Mouse (Mus musculus) CD8-positive naive resting alpha-beta T cell, adult 57 days (primary cell): ENCODE results near the gene Olfr834. TPM values are rescaled to one million over a fixed set of nuclear protein-coding genes. Genes with fewer than 3 reads are reported as not detected.

Source experiments
- total RNA-seq: library from RNA; stranded (reverse); gene quantifications from one replicate; pipeline ENCODE4 v1.2.4, GENCODE M21; 2023

Gene Olfr834
- total RNA-seq = not detected

GRCm38 (mm10) chr9:18987690-18988089 lies at the start of gene Olfr834:
TSS of gene Olfr834 (plus strand) at chr9:18987990.

GRCm38 (mm10) chr9:19032435-19032834 lies 44.6 kb downstream of the Olfr834 start, which contains the start of gene Olfr835:
TSS of gene Olfr835 (plus strand) at chr9:19032735.

Other genes starting within 250 kb of the Olfr834 start
- gene Olfr24, start 224.0 kb upstream of the Olfr834 start, total RNA-seq = not detected
- gene Olfr828, start 168.5 kb upstream of the Olfr834 start, total RNA-seq = not detected
- gene Olfr829, start 133.1 kb upstream of the Olfr834 start, total RNA-seq = not detected
- gene Olfr830, start 113.3 kb upstream of the Olfr834 start, total RNA-seq = not detected
- gene Olfr832, start 50.9 kb upstream of the Olfr834 start, total RNA-seq = not detected
- gene Olfr835, start 44.7 kb downstream of the Olfr834 start, total RNA-seq = not detected
- gene Olfr836, start 132.4 kb downstream of the Olfr834 start, total RNA-seq = not detected
- gene Olfr837, start 148.3 kb downstream of the Olfr834 start, total RNA-seq = not detected
- not detected for gene Olfr839-ps1, start 189.3 kb downstream of the Olfr834 start, total RNA-seq